Mouse (Mus musculus) B cell, adult (primary cell): Measurements from ENCODE around the gene Golph3l. TPM values are rescaled to one million over a fixed set of nuclear protein-coding genes. Genes with fewer than 3 reads are reported as not detected.

Experiments used
- total RNA-seq: library from RNA; stranded (reverse); gene quantifications from 4 replicates; pipeline ENCODE4 v1.2.4, GENCODE M21; 2023; ENCODE audit not compliant: inconsistent age

Golph3l gene
- 25.8 to 31.8 TPM (median 27.8 TPM) in 4 replicates for total RNA-seq

GRCm38 (mm10) chr3:95588604-95589086, at the start of gene Golph3l:
Golph3l (plus strand) TSS chr3:95588934.

GRCm38 (mm10) chr3:95559437-95559836, 29.3 kb upstream of the Golph3l start, which contains the start of gene Hormad1:
Hormad1 (plus strand) TSS chr3:95559677.

GRCm38 (mm10) chr3:95624628-95625503, 36.1 kb downstream of the Golph3l start, which contains the start of gene Ensa:
Ensa (plus strand) TSS chr3:95624993.

GRCm38 (mm10) chr3:95658236-95658867, 69.6 kb downstream of the Golph3l start, which contains the start of gene Mcl1:
Mcl1 (plus strand) TSS chr3:95658788.

Other genes with a start within 250 kb of the Golph3l start
- 31.4 to 38.1 TPM (median 33.0 TPM) in 4 replicates for gene Setdb1, start 231.7 kb upstream of the Golph3l start, total RNA-seq
- not detected in 4 replicates for gene 4930558C23Rik, start 186.1 kb upstream of the Golph3l start, total RNA-seq
- 79.2 to 85.4 TPM (median 82.6 TPM) in 4 replicates for gene Arnt, start 154.5 kb upstream of the Golph3l start, total RNA-seq
- gene Ctsk, start 89.7 kb upstream of the Golph3l start, total RNA-seq = 1.4 to 2.4 TPM (median 2.0 TPM) in 4 replicates
- 450 to 511 TPM (median 488 TPM) in 4 replicates for gene Ctss, start 62.1 kb upstream of the Golph3l start, total RNA-seq
- gene Hormad1, start 29.3 kb upstream of the Golph3l start, total RNA-seq = not detected in 4 replicates
- 116 to 120 TPM (median 118 TPM) in 4 replicates for gene Ensa, start 36.1 kb downstream of the Golph3l start, total RNA-seq
- 360 to 419 TPM (median 383 TPM) in 4 replicates for gene Mcl1, start 69.9 kb downstream of the Golph3l start, total RNA-seq
- gene Adamtsl4, start 99.0 kb downstream of the Golph3l start, total RNA-seq = 10.1 to 18.8 TPM (median 14.3 TPM) in 4 replicates
- gene Ecm1, start 150.6 kb downstream of the Golph3l start, total RNA-seq = 8.9 to 11.2 TPM (median 9.7 TPM) in 4 replicates
- gene Tars2, start 171.3 kb downstream of the Golph3l start, total RNA-seq = 84.3 to 86.3 TPM (median 84.9 TPM) in 4 replicates
- gene Rprd2, start 229.9 kb downstream of the Golph3l start, total RNA-seq = 93.2 to 115 TPM (median 103 TPM) in 4 replicates